Comparison of ENCODE assay signal across 22 mouse cellular contexts in genomic region chr11:62995755-62996521, GRCm38 (mm10). TPM values are rescaled to one million over a fixed set of nuclear protein-coding genes. Genes with fewer than 3 reads are reported as not detected.
DNase-seq lines count a peak whose midpoint lies in the region; ATAC-seq and TF ChIP-seq lines count a peak whose summit lies in the region.
"Had no signal": no experiment of that assay in that cellular context is flagged by ENCODE, and none has a peak within 500 bp of the region (broad histone marks: within the 10 kb centered on the region; RNA-seq: fewer than 3 reads in every experiment).

No protein-coding gene starts in this region.

- peak; percentile 92 for DNase-seq in heart, adult 11 months
- no peak for DNase-seq in heart, postnatal 4 days
- DNase-seq in kidney, postnatal 0 days (ENCODE audit: low spot score) = peak; percentile 36
- DNase-seq in kidney, adult 9 months = no peak
- peak; percentile 40 for DNase-seq in MN1 (ENCODE audit: low spot score)
- DNase-seq in layer of hippocampus, postnatal 25 days (ENCODE audit: extremely low spot score in 1 of 2, low spot score in 1 of 2) = no peak
- DNase-seq: cerebellum, postnatal 10 days; gastrocnemius, postnatal 25 days had no signal

- H3K9ac ChIP-seq in kidney, postnatal 0 days (ENCODE audit: low read depth, low read length) = no peak overlapping the region
- H3K9ac ChIP-seq in limb, embryonic 15.5 days = no peak overlapping the region
- H3K9ac ChIP-seq: hindbrain, embryonic 14.5 days; limb, embryonic 12.5 days had no signal

- no peak overlapping the region for H3K4me2 ChIP-seq in kidney, postnatal 0 days (ENCODE audit: low read length)
- no peak overlapping the region for H3K4me2 ChIP-seq in limb, embryonic 15.5 days
- H3K4me2 ChIP-seq: hindbrain, embryonic 14.5 days; limb, embryonic 12.5 days had no signal

- H3K27me3 ChIP-seq in kidney, postnatal 0 days (ENCODE audit: insufficient read depth, low read length) = no peaks in the 10 kb centered on the region
- no peaks in the 10 kb centered on the region for H3K27me3 ChIP-seq in limb, embryonic 15.5 days
- H3K27me3 ChIP-seq: limb, embryonic 12.5 days had no signal

- WGBS in kidney, postnatal 0 days = 68% methylated on average over 5 of the region's 5 CpGs
- WGBS in limb, embryonic 15.5 days = 64% methylated on average over 5 of the region's 5 CpGs

- H3K9me3 ChIP-seq in kidney, postnatal 0 days (replicated peaks; ENCODE audit: low read length) = no peaks in the 10 kb centered on the region
- H3K9me3 ChIP-seq in limb, embryonic 15.5 days = no peaks in the 10 kb centered on the region
- H3K9me3 ChIP-seq: limb, embryonic 12.5 days had no signal

- ATAC-seq in kidney, postnatal 0 days (replicated peaks; ENCODE audit: low FRiP score, low read depth) = no peak
- no peak for ATAC-seq in limb, embryonic 15.5 days (ENCODE audit: insufficient number of reproducible peaks, low FRiP score, low TSS enrichment, low read depth)
- ATAC-seq in megakaryocyte progenitor cell, adult 5-6 weeks (replicated peaks; ENCODE audit: poor library complexity) = no peak
- ATAC-seq: forebrain, embryonic 14.5 days had no signal

- H3K4me3 ChIP-seq in kidney, postnatal 0 days (replicated peaks; ENCODE audit: low read depth, low read length) = no peak overlapping the region
- no peak overlapping the region for H3K4me3 ChIP-seq in limb, embryonic 15.5 days
- H3K4me3 ChIP-seq: limb, embryonic 12.5 days had no signal

- no peak overlapping the region for H3K27ac ChIP-seq in kidney, postnatal 0 days
- peak overlapping the region; percentile 93 for H3K27ac ChIP-seq in limb, embryonic 15.5 days
- H3K27ac ChIP-seq: hindbrain, embryonic 14.5 days; limb, embryonic 12.5 days had no signal

- no peaks in the 10 kb centered on the region for H3K36me3 ChIP-seq in kidney, postnatal 0 days (ENCODE audit: insufficient read depth, low read length)
- no peaks in the 10 kb centered on the region for H3K36me3 ChIP-seq in limb, embryonic 15.5 days
- H3K36me3 ChIP-seq: limb, embryonic 12.5 days had no signal

- no peak for TF ChIP-seq CTCF in kidney, postnatal 0 days (IDR thresholded peaks at IDR 0.05; ENCODE audit: low read depth)

- peaks cover 9% of the 10 kb centered on the region; the same call in 1 of the 2 replicates for H3K4me1 ChIP-seq in kidney, postnatal 0 days (replicated peaks; ENCODE audit: insufficient read depth, low read length)
- H3K4me1 ChIP-seq in limb, embryonic 15.5 days = peaks cover 35% of the 10 kb centered on the region

RNA-seq across cellular contexts. Expression of gene Cdrt4, which starts 44.9 kb away (rescaled TPM):
- under 1 TPM in 1 of 2 experiments, not detected in 1; 0.38 TPM for total RNA-seq in heart, postnatal 4 days (2021)
- polyA plus RNA-seq in kidney, postnatal 0 days (2015; fragmentation: Nextera tagmentation; extraction: Ambion mirVana) = 0.17 TPM in 1 of 2 replicates, not detected in the other
- polyA plus RNA-seq in limb, embryonic 15.5 days (2015; fragmentation: Nextera tagmentation; extraction: Ambion mirVana) = 0.22 TPM in 1 of 2 replicates, not detected in the other
- total RNA-seq in megakaryocyte progenitor cell, adult 5-6 weeks (2015) = not detected in 2 replicates
- not detected in 2 replicates for total RNA-seq in megakaryocyte progenitor cell, adult 5-6 weeks (2017)
- under 1 TPM in 1 of 2 experiments, not detected in 1; 0.39 TPM for total RNA-seq in layer of hippocampus, postnatal 25 days (2021)
- total RNA-seq: adrenal gland, adult 18-20 months; layer of hippocampus, postnatal 10 days; MEL; midbrain, postnatal 0 days had no signal
- polyA plus RNA-seq: embryonic facial prominence, embryonic 11.5 days; forebrain, embryonic 14.5 days; hindbrain, embryonic 14.5 days; kidney, embryonic 14.5 days; limb, embryonic 12.5 days; midbrain, postnatal 0 days; neural tube, embryonic 14.5 days; spleen, adult 2 months; thymus, postnatal 0 days had no signal

Comparison
In these comparisons a context has a peak if more than half of its experiments do, and no peak if none do; other contexts are left out.
1. DNase-seq: peak in heart, adult 11 months (single experiment), kidney, postnatal 0 days (single experiment) and MN1 (single experiment); none in heart, postnatal 4 days (single experiment), kidney, adult 9 months (single experiment) and layer of hippocampus, postnatal 25 days (0 of 2).